Mouse (Mus musculus): ENCODE results near the gene Ugcg. TPM values are rescaled to one million over a fixed set of nuclear protein-coding genes. Genes with fewer than 3 reads are reported as not detected.

Gene Ugcg
- polyA plus RNA-seq, 1 experiment, result 57.9 TPM

DNA sequence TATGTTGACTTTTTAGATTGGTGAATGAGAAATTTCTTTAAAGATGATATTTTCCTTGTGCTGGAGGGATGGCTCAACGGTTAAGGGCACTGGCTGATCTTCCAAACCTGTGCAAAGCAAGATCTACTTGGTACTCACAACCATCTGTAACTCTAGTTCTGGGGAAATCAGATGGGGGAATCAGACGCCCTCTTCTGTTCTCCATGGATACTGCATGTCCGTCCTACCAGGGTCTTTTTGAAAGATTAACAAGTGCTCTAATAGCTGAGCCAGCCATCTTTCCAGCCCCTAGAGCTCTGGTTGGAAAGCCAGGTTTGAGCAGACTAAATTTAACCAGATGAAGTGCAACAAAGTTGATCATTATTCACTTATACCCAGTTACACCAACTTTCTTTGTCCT, 1.8 kb upstream of the Ugcg start:
- H3K4me1 ChIP-seq (ENCODE audit: control insufficient read depth, insufficient read depth, insufficient read length), result peaks cover 3% of the 10 kb centered on the region
- DNase-seq (ENCODE audit: low read depth in 1 of 2, low spot score in 2 of 2), result peak in 1 of 2 experiments; percentile 44
- TF ChIP-seq POLR2A (IDR thresholded peaks at IDR 0.05; ENCODE audit: low read depth, low read length) (no peak), CTCF (IDR thresholded peaks at IDR 0.05; ENCODE audit: extremely low read depth, insufficient read depth, insufficient read length, insufficient replicate concordance) (no peak)
- no peaks in the 10 kb centered on the region for H3K27me3 ChIP-seq (ENCODE audit: control insufficient read depth, insufficient read depth, low read length)
- no peak overlapping the region for H3K27ac ChIP-seq (ENCODE audit: insufficient read depth, low read length)
- WGBS, result 31% methylated on average over 3 of the region's 3 CpGs
- H3K36me3 ChIP-seq (ENCODE audit: control insufficient read depth, insufficient read depth, low read length), result no peaks in the 10 kb centered on the region
- H3K4me3 ChIP-seq (ENCODE audit: extremely low read depth, insufficient read depth, insufficient read length), result no peak overlapping the region

DNA sequence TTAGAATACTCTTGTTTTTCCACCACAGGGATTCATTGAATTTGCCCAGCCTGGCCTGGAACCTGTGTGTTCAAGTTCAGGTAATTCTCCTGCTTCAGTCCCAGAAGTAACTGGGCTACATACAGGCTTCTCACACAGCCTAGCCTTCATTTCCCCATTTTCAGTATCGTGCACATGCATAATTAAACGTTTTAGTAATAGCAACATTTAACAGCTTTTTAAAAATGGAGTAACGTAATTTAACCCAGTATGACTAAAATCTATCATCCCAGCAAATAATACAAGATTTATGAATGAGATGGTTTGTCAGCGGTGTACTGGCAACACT, 619 bp upstream of the Ugcg start:
- peak overlapping the region; percentile 85 for H3K4me3 ChIP-seq (ENCODE audit: extremely low read depth, insufficient read depth, insufficient read length)
- WGBS, result 7% methylated on average over 4 of the region's 4 CpGs

DNA sequence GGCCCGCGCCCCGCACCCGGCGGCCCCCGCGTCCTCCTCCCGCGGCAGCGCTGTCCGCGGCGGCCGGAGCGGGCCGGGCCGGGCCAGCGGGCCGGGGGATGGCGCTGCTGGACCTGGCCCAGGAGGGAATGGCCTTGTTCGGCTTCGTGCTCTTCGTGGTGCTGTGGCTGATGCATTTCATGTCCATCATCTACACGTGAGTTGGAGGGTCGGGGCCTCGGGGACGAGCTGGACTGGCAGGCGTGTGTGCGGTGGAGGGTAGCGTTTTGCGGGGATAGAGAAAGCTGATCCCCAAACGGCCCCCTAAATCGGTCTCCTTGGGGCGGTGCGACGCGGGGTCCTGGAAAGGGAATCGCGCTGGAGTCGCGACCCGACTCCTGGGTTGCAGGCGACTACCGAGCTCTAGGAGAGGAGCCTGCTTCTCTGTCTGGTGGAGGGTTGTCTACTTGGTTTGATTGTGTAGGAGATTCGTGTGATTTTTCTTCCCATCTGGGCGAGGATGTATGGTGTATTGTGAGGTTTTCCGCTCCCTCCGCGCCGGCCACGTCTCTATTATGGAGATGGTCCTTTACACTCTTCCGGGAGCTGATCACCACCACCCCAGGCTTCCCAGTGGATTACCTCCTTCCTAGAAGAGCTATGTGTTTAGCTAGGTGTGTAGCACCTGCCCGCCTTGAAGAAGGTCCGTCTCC, 635 bp downstream of the Ugcg start:
- no peak for TF ChIP-seq POLR2A (IDR thresholded peaks at IDR 0.05; ENCODE audit: low read depth, low read length)
- no peaks in the 10 kb centered on the region for H3K27me3 ChIP-seq (ENCODE audit: control insufficient read depth, insufficient read depth, low read length)
- H3K4me3 ChIP-seq (ENCODE audit: extremely low read depth, insufficient read depth, insufficient read length), result peak overlapping the region; percentile 85
- WGBS, result 1% methylated on average over 49 of the region's 54 CpGs
- no peaks in the 10 kb centered on the region for H3K36me3 ChIP-seq (ENCODE audit: control insufficient read depth, insufficient read depth, low read length)
- peaks cover 11% of the 10 kb centered on the region for H3K4me1 ChIP-seq (ENCODE audit: control insufficient read depth, insufficient read depth, insufficient read length)
- H3K27ac ChIP-seq (ENCODE audit: insufficient read depth, low read length), result peak overlapping the region; percentile 88
- DNase-seq (ENCODE audit: low read depth in 1 of 2, low spot score in 2 of 2), result peak in 1 of 2 experiments; percentile 26

More for the DNA sequence above, 619 bp upstream of the Ugcg start:
- Histone ChIP-seq H3K27ac (ENCODE audit: insufficient read depth, low read length) (peak overlapping the region; percentile 88), H3K4me1 (ENCODE audit: control insufficient read depth, insufficient read depth, insufficient read length) (peaks cover 8% of the 10 kb centered on the region), H3K27me3 (ENCODE audit: control insufficient read depth, insufficient read depth, low read length) (no peaks in the 10 kb centered on the region), H3K36me3 (ENCODE audit: control insufficient read depth, insufficient read depth, low read length) (no peaks in the 10 kb centered on the region)
- TF ChIP-seq POLR2A (IDR thresholded peaks at IDR 0.05; ENCODE audit: low read depth, low read length) (no peak), CTCF (IDR thresholded peaks at IDR 0.05; ENCODE audit: extremely low read depth, insufficient read depth, insufficient read length, insufficient replicate concordance) (no peak)
- no peak for DNase-seq (ENCODE audit: low read depth in 1 of 2, low spot score in 2 of 2)

DNA sequence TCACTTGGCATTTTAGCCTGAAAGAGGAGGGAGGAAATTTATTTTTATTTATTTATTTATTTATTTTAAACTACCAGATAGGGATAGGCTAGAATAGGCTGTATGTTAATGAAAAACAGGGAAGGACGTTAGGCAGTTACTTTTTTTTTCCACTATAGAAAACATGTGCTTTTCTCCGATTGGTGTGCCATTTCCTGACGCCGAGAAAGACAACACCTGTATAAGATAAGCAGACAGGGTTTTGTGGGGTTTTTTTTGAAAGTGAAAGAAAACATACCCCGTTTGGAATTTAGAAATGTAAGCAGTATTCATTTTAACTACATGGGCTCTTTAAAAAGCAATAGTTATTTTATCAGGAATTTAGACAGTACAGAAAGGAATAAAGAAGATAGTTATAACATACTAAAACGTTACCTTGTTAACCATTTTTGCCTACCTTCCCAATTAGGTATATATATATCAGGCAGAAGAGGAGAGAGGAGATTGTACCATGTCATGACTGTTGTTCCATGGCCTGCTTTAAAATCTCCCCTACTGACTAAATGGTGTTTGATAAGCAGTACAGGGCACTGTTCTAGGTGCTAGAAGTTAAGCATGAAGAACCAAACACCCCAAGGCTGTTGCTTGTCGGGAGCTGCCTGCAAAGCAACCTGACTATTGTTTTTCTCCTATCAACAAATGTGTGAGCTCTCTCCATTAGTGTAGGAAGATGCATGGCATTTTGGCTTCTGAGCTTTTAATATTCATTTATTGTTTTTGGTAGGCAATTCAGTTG, 1.8 kb downstream of the Ugcg start:
- Histone ChIP-seq H3K4me3 (ENCODE audit: extremely low read depth, insufficient read depth, insufficient read length) (peak overlapping the region; percentile 85), H3K27me3 (ENCODE audit: control insufficient read depth, insufficient read depth, low read length) (no peaks in the 10 kb centered on the region), H3K27ac (ENCODE audit: insufficient read depth, low read length) (peak overlapping the region; percentile 27; the same call in 1 of the 2 replicates), H3K36me3 (ENCODE audit: control insufficient read depth, insufficient read depth, low read length) (no peaks in the 10 kb centered on the region), H3K4me1 (ENCODE audit: control insufficient read depth, insufficient read depth, insufficient read length) (peaks cover 11% of the 10 kb centered on the region)
- TF ChIP-seq POLR2A (IDR thresholded peaks at IDR 0.05; ENCODE audit: low read depth, low read length) (no peak), CTCF (IDR thresholded peaks at IDR 0.05; ENCODE audit: extremely low read depth, insufficient read depth, insufficient read length, insufficient replicate concordance) (no peak)
- WGBS, result 6% methylated on average over 7 of the region's 7 CpGs
- DNase-seq (ENCODE audit: low read depth in 1 of 2, low spot score in 2 of 2), result no peak

DNA sequence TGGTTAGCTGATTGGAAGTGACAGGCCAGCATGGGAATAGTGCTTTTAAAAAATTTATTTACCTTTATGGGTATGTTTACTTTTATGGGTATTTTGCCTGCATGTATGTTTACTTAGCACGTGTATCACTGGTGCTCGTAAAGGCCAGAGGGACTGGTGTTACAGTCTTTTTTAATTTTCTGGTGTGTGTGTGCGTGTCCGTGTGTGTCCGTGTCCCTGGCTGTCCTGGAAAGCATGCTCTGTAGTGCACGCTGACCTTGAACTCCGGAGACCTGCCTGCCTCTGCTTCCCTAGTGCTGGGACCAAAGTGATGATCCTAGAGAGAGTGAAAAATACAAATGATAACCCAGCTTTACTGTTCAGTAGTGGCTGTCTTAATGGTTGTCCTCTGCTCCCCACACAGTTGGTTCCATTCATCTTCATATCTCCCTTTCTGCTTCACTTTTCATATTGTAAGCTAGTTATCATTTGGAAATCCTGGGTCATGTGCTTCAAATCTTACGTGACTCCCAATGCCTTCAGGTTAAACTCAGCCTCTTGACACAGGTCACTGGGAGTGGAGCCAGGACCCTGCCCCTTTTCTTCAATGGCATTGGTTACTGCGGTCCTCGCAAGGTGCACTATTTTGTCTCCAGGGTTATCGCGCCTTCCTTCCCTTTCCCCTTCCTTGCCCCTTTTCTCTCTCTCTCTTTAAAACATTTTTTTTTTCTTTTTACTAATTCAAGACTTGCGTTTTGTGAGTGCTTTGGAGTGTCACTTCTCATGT, 5.9 kb downstream of the Ugcg start:
- WGBS, result 76% methylated on average over 13 of the region's 13 CpGs
- H3K4me1 ChIP-seq (ENCODE audit: control insufficient read depth, insufficient read depth, insufficient read length), result peaks cover 37% of the 10 kb centered on the region
- H3K36me3 ChIP-seq (ENCODE audit: control insufficient read depth, insufficient read depth, low read length), result no peaks in the 10 kb centered on the region
- no peak for DNase-seq (ENCODE audit: low read depth in 1 of 2, low spot score in 2 of 2)
- TF ChIP-seq CTCF (IDR thresholded peaks at IDR 0.05; ENCODE audit: extremely low read depth, insufficient read depth, insufficient read length, insufficient replicate concordance) (no peak), POLR2A (IDR thresholded peaks at IDR 0.05; ENCODE audit: low read depth, low read length) (no peak)
- no peaks in the 10 kb centered on the region for H3K27me3 ChIP-seq (ENCODE audit: control insufficient read depth, insufficient read depth, low read length)
- H3K27ac ChIP-seq (ENCODE audit: insufficient read depth, low read length), result no peak overlapping the region
- no peak overlapping the region for H3K4me3 ChIP-seq (ENCODE audit: extremely low read depth, insufficient read depth, insufficient read length)

DNA sequence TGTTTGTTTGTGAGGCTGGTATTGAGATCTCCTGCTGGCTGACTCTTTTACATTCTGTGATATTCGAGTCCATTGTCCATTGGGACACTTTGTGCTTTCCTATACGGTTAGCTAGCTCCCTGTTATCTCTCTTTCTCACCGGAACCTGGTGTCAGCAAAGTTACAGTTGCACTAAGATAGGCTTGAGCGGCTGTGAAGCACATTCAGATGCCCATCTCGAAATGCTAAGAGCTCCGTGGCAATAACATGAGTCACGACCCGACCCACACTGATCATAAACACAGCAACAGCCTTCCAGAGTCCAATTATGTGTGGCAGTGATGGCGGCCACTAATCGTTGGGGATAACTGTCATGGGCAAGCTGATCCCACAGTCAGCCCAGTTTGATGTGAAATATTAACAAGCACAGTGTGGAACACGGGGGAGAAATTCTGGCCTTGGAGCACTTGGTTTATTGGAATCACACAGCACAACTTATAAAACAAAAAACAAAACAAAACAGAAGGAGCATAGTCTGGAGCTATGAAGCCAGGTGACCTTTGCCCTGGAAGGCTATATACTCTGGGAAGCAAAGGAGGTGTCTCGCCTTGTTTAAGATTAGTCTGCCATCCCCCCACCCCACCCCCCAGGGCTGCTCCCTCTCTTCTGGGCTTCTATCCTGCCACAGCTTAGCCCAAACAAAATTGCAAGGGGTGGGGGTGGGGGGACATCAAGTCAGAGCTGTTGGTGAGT, 7.5 kb downstream of the Ugcg start:
- no peak for TF ChIP-seq POLR2A (IDR thresholded peaks at IDR 0.05; ENCODE audit: low read depth, low read length)
- no peak for TF ChIP-seq CTCF (IDR thresholded peaks at IDR 0.05; ENCODE audit: extremely low read depth, insufficient read depth, insufficient read length, insufficient replicate concordance)
- Histone ChIP-seq H3K4me3 (ENCODE audit: extremely low read depth, insufficient read depth, insufficient read length) (no peak overlapping the region), H3K36me3 (ENCODE audit: control insufficient read depth, insufficient read depth, low read length) (no peaks in the 10 kb centered on the region), H3K27ac (ENCODE audit: insufficient read depth, low read length) (peak overlapping the region; percentile 41; the same call in 1 of the 2 replicates), H3K4me1 (ENCODE audit: control insufficient read depth, insufficient read depth, insufficient read length) (peaks cover 47% of the 10 kb centered on the region), H3K27me3 (ENCODE audit: control insufficient read depth, insufficient read depth, low read length) (no peaks in the 10 kb centered on the region)
- WGBS, result 61% methylated on average over 12 of the region's 12 CpGs
- DNase-seq (ENCODE audit: low read depth in 1 of 2, low spot score in 2 of 2), result no peak
